ENCODE assay signal across 26 mouse cellular contexts in genomic region chr19:48821283-48821715, GRCm38 (mm10).
DNase-seq lines count a peak whose midpoint lies in the region; ATAC-seq lines count a peak whose summit lies in the region.
"Had no signal": no experiment of that assay in that cellular context is flagged by ENCODE, and none has a peak within 500 bp of the region (broad histone marks: within the 10 kb centered on the region; RNA-seq: fewer than 3 reads in every experiment).

No protein-coding gene starts in this region.

- 0 out of 2 replicates have a peak, but pooled peaks cover 4% of the 10 kb centered on the region for H3K4me1 ChIP-seq in kidney, embryonic 15.5 days
- H3K4me1 ChIP-seq: embryonic facial prominence, embryonic 10.5 days; embryonic facial prominence, embryonic 13.5 days; forebrain, embryonic 12.5 days; forebrain, embryonic 15.5 days; heart, embryonic 12.5 days; heart, embryonic 15.5 days had no signal

- H3K27me3 ChIP-seq in kidney, embryonic 15.5 days = no peaks in the 10 kb centered on the region
- H3K27me3 ChIP-seq: embryonic facial prominence, embryonic 13.5 days; forebrain, embryonic 12.5 days; forebrain, embryonic 15.5 days; heart, embryonic 12.5 days; heart, embryonic 15.5 days; hindbrain, embryonic 13.5 days had no signal

- no peak overlapping the region for H3K4me2 ChIP-seq in kidney, embryonic 15.5 days
- H3K4me2 ChIP-seq: embryonic facial prominence, embryonic 13.5 days; forebrain, embryonic 12.5 days; forebrain, embryonic 15.5 days; heart, embryonic 12.5 days; heart, embryonic 15.5 days; hindbrain, embryonic 13.5 days had no signal

- H3K9ac ChIP-seq in kidney, embryonic 15.5 days = no peak overlapping the region
- H3K9ac ChIP-seq: embryonic facial prominence, embryonic 13.5 days; forebrain, embryonic 12.5 days; forebrain, embryonic 15.5 days; heart, embryonic 12.5 days; heart, embryonic 15.5 days; hindbrain, embryonic 13.5 days had no signal

- H3K4me3 ChIP-seq in kidney, embryonic 15.5 days (replicated peaks) = no peak overlapping the region
- H3K4me3 ChIP-seq: embryonic facial prominence, embryonic 10.5 days; embryonic facial prominence, embryonic 13.5 days; erythroblast, embryonic 14.5 days; forebrain, embryonic 12.5 days; forebrain, embryonic 15.5 days; gastrocnemius, adult 2 months; heart, embryonic 12.5 days; heart, embryonic 15.5 days; hindbrain, embryonic 10.5 days; hindbrain, embryonic 13.5 days had no signal

- H3K36me3 ChIP-seq in kidney, embryonic 15.5 days = no peaks in the 10 kb centered on the region
- H3K36me3 ChIP-seq: embryonic facial prominence, embryonic 10.5 days; embryonic facial prominence, embryonic 13.5 days; forebrain, embryonic 12.5 days; forebrain, embryonic 15.5 days; heart, embryonic 12.5 days; heart, embryonic 15.5 days; hindbrain, embryonic 10.5 days; hindbrain, embryonic 13.5 days had no signal

- 43% methylated on average over 3 of the region's 3 CpGs for WGBS in kidney, embryonic 15.5 days

- H3K9me3 ChIP-seq in kidney, embryonic 15.5 days (replicated peaks) = no peaks in the 10 kb centered on the region
- H3K9me3 ChIP-seq: embryonic facial prominence, embryonic 10.5 days; embryonic facial prominence, embryonic 13.5 days; forebrain, embryonic 12.5 days; forebrain, embryonic 15.5 days; heart, embryonic 12.5 days; heart, embryonic 15.5 days; hindbrain, embryonic 10.5 days had no signal

- peak; percentile 18 for DNase-seq in embryo, embryonic 10.5 days (ENCODE audit: low spot score)
- DNase-seq in embryo, embryonic 11 days = no peak
- DNase-seq in kidney, postnatal 25 days = no peak
- peak; percentile 75 for DNase-seq in brain, adult 2 months (ENCODE audit: low read depth, low spot score)
- DNase-seq in telencephalon, adult 2 months (ENCODE audit: low read depth, low spot score) = peak; percentile 70
- DNase-seq in lung, adult 18-20 months = no peak
- DNase-seq: adrenal gland, adult 8-10 months; adrenal gland, postnatal 25 days; cerebellum, adult 18-20 months; cerebellum, adult 9-10 months; cerebellum, postnatal 14 days; gastrocnemius, adult 2 months; gastrocnemius, postnatal 14 days; heart, postnatal 36 days had no signal

- peak; percentile 52; the same call in 1 of the 2 replicates for ATAC-seq in kidney, embryonic 15.5 days (replicated peaks; ENCODE audit: low FRiP score)
- ATAC-seq: activated CD4-positive, CD25-positive, alpha-beta regulatory T cell, adult 4 months; forebrain, embryonic 15.5 days; hindbrain, postnatal 0 days had no signal

- 0 out of 2 replicates have a peak overlapping the region, but pooled peaks have one; percentile 10 for H3K27ac ChIP-seq in kidney, embryonic 15.5 days
- H3K27ac ChIP-seq: embryonic facial prominence, embryonic 10.5 days; embryonic facial prominence, embryonic 13.5 days; forebrain, embryonic 12.5 days; forebrain, embryonic 15.5 days; gastrocnemius, adult 2 months; heart, embryonic 15.5 days; hindbrain, embryonic 10.5 days; hindbrain, embryonic 13.5 days; hindbrain, postnatal 0 days had no signal

Comparison
In these comparisons a context has a peak if more than half of its experiments do, and no peak if none do; other contexts are left out.
1. DNase-seq: peak in embryo, embryonic 10.5 days (single experiment), brain, adult 2 months (single experiment) and telencephalon, adult 2 months (single experiment); none in embryo, embryonic 11 days (single experiment), kidney, postnatal 25 days (0 of 2) and lung, adult 18-20 months (0 of 2).